Mouse (Mus musculus) kidney, adult 11 months (tissue): ENCODE measurements around the gene Hes5.

Source experiments
- DNase-seq: peaks from one replicate; pipeline ENCODE4 v3.0.0; 2022

Hes5 gene

DNA sequence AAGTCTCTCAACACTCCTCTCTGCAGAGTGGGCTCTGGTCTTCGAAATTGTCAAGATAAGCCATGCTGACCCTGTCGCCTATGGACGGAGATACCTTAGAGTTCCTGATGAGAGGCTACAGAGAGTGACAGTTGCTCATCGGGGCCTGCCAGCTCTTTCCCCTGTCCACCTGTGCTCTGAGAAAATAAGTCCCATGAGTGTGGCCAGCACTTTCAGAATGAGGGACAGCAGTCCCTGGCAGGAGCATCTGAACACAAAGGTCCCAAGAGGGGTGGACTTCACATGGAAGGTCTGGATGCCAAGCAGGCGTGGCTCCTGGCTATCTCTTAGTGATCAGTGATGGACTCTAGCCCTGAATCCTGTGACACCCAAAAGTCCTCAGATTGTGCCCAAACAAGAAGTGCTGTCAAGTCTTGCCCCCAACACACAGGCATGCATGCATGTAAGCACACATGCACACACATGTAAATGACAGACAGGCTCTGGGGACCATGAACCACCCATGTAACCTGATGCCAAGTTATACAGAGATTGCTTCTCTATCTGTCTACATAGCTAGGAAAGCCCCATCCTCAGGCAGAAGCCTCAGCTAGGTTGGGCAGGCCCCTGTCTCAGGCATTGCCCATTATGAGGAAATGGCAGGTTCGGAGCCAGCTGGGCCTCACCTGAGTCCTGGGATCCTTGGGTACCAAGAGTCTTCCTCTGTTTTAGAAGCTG, 17.2 kb upstream of the Hes5 start:
- no peak for DNase-seq

DNA sequence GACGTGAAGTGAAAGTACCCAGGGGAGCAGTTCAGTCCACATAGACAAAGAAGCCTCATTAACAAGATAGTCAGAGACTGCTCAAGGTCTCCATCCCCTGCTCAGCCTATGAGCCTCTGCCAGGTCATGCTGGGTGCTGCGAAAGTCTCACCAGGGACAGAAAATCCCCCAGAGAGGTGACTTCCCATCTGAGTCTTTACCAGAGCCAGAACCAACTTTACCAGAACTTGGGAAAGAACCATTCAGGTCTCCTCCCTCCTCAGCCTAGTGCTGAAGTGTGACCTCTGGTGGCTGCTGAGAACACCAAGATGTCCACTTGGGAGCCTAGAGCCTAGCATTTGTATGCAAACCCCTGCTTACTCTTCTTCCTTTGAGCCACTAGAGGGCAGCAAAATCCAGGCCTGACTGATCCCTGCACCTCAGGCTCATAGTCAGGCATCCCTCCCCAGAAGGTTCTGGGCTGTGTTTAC, 16.6 kb upstream of the Hes5 start:
- DNase-seq = peak; percentile 79

DNA sequence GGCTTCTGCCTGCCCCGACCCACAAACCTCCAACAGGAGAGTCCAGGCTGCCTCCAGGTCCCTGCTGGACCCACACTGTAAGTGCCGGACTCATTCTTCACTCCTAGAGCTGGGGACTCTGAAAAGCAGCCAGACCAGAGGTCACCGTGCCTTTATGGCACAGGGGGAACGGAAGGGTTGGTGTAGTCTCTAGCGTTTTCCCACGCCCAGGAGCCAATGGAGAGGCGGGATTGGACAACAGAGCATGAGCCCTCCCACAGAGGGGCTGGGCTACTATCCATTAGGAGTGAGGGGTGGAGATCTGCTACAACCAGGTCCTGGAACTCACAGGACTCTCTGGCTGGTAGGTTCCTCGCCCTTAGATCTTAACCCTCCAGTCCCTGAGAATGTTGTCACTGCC, 14.4 kb upstream of the Hes5 start:
- DNase-seq = peak; percentile 89

DNA sequence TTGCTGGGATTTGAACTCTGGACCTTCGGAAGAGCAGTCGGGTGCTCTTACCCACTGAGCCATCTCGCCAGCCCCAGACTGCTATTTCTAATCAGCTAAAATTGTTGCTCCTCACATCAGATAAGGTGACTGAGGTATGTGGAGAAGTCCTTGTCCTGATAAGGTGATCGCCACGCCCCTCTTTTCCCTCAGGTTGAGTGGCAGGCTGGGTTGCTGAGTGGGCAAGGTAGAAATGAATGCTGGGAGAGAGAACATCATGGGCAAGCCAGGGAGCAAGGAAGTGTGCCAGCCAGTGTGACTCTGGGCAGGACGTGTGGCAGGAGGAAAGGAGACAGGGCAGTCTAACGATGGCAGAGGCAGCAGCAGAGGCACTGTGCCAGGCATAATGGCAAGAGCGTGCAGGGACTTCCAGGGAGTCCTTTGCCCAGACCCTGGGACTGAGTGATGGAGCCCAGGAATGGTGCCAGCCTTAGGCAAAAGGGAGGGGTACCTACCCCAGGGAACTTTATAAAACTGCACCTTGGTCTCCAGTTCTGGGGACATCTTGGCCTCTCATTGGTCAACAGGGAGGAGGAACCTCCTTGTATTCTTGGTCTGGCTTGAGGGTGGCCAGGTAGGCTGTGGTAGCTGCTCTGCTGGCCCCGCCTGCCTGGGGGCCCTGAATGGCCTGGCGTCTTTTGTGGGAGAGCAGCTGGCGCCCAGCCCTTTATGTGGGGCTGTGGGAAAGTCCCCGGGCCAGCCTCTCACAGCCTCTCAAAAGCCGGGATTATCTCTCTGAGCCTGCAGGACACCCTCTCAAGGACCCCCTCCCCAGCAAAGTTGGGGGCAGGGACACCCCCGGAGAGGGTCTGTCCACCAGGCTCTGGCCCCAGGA, 12.4 kb upstream of the Hes5 start:
- DNase-seq = no peak

DNA sequence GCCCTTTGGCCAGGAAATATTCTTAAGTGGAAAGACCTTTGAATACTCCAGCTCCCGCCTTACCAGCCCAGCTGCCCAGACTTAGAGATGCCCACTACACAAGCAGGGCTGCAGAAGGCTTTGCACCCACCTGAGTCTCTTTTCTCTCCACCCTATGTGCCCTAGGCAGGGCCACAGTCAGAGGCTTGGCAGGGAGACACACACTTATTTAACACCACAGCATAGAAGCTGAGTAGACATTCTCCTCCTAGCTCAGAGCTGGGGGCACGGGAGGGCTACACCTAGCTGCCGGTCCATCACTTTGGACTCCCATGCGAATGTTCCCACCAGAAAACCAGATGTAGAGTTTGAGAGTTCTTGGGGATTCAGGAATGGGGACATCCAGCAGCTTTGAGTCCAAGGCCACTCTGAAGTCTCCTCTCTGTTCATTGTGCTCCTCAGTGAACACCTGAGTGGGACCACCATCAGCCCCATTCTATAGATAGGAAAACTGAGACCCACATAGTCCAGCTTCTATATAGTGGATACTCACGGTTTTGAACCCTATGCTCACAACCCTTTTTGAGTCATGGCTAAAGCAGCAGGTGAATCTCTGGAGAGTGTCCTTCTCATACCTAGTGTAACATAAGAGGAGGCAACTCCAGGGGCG, 11.7 kb upstream of the Hes5 start:
- DNase-seq = no peak

DNA sequence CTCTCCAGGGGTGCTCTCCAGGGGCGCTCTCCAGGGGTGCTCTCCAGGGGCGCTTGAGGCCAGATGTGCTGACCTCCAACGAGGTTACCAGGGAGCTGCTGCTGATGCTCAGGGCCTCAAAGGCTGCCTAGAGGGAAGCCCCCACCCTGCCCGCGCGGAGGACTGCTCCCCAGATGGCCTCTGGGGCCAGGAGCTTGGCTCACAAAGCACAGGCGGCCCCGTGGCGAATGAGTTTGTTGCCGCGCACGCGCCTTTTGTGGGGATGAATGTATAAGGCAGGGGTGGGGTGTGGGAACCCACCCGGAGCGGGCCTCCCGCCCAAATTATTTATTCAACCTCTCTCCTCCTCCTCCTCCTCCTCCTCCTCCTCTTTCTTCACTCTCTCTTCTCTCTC, 11.1 kb upstream of the Hes5 start:
- no peak for DNase-seq

DNA sequence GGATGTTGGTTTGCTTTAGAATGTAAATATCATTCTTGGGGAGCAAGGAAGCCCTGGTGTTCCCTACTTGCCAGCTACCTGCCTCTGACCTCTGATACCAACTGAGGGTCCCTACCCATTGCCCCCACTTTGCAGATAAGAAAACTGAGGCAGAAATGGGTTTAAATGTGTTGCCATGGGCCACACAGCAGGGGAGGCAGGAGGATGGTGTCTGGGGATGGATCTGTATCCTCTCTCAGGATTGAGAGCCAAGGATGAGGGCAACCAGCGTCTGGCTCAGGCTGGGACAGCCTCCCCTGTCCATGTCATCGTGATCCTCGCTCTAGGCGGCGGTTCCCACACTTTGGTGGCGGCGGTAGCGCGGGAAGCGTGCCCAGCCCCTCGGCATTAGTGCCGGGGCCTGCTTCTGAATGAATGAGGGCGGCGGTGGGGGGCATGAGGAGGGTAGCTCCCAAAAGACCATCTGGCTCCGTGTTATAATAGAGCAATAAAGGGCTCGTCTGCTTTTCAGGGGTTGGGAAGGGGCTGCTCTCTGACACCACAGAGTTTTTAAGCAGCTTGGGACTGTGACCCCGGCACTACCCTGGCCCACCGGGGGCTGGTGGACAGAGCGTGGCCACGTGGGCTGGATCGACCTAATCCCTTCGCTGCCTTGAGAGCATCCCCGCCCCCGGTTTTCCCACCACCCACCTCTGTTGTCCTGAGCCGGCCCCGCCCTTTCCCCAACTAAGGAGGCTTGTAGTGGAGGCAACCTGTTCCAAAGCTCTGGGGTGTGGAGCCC, 8.1 kb upstream of the Hes5 start:
- DNase-seq = no peak

DNA sequence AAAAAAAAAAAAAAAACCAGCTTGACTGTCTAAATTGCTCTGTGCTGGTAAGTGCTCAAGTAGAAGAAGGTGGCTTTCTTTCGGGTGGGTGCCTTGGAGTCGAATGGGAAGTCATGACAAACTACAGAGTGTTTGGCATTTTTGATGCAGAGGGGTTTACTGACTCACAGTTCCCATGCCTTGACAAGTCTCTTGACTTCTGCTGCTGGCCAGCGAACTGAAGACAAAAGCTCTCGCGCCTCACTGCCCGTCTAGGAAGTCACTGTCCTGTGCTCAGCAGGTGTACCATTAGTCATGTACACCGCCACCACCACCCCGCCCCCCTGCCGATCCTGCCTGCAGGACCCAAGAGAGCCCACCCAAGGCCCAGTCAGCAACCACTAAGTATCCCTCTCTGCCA, 4.1 kb upstream of the Hes5 start:
- DNase-seq = no peak

DNA sequence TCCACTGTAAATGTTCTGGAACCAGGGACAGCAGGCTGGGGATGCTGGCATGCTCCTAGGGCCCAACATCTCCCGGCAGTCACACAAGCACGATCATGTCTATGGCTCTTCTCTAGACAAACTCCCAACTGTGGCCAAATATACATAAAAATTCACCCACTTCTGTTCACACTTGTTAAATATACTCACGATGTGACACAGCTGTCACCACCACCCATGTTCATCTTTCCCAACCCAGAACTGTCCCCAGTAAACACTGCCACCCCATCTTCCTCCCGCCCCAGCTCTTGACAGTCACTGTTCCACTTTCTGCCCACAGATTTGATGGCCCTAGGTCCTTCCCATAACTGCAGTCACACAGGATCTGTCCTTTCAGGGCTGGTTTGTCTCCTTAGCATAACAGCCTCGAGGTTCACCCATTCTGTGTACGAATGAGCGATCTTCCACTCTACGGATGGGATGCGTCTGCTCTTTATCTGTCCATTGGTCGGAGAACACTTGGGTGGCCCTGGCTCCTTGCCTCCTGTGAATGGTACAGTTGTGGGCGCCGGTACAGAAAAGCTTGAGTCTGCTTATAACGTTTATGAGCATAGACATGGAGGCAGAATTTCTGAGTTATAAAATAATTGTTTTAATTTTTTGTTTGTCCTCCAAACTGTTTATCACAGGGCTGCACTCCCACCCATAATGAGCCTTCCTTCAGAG, 3.3 kb upstream of the Hes5 start:
- DNase-seq = no peak

DNA sequence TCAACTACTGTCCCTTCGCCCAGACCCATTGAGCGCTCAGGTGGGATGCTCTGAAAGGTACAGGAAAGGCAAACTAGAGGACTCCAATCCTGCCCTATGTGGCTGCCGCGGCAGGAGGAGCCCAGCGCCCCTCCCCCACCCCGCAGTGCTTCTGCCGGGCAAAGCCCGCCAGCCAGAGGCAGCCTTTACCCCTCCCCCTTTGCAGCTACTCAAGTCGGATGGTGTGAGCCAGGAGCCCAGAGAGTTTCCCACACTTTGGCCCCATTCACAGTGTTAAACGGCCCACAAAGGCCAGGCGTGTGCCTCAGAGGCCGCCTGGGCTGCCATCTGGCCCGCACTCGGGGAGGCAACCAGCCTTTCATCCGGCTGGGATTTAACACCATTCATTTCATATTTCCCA, 2.6 kb upstream of the Hes5 start:
- no peak for DNase-seq

DNA sequence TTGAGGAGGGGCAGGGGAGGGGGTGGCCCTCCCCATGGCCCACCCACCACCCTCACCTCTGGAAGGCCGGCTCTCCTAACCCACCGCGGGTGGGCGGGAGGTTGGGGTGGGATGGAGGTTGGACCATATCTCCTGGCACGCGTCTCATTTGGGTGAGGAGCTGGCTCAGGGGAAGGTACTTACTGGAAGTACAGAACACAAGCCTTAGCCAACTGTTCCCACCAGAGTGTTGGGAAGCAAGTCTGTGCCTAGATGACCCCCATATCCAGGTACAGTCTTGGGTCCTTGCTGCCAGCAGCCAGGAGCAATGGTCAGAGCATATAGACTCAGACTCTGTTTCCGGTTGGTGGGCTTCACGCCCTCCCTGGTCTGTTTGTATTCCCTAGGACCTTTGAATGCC, 2.1 kb upstream of the Hes5 start:
- no peak for DNase-seq

DNA sequence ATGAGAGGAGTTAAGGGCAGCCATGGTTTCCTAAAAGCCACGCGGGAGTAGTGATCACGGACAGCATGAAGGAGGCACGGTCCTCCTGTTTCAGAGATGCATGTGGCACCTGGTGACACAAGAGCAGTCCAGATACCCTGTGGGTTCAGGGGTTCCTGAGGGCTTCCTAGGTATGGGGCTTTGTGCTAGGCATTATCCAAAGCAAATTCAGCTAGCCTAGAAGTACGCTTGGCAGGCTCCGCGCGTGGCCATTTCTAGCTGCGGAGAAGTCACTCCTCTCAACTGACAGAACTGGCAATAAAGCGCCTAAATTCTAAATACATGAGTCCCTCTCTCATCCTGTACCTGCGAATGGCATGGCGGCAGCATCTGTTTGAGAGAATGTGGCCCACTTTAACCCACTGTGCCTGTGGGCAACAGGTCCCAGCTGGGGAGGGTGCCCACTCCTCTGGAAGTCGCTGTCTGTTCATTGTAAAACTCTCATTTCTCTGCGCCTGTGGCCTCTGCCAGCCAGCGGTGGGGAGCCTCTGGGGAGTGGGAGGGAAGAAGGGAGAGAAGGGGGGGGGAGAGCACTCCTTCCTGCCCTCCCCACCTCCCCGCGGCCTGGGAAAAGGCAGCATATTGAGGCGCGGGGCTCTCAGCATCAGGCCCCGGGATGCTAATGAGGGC, 568 bp upstream of the Hes5 start:
- DNase-seq = no peak

DNA sequence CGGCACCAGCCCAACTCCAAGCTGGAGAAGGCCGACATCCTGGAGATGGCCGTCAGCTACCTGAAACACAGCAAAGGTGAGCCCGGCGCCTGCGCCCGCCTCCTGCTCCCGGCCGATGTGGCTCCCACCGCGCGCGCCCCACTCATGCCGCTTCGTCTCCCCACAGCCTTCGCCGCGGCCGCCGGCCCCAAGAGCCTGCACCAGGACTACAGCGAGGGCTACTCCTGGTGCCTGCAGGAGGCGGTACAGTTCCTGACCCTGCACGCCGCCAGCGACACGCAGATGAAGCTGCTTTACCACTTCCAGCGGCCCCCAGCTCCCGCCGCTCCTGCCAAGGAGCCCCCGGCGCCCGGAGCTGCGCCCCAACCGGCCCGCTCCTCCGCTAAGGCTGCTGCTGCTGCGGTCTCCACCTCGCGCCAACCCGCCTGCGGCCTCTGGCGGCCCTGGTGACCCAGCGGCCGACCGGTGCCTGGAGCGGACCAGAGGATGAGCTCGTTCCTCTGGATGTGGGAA, 559 bp downstream of the Hes5 start:
- no peak for DNase-seq

DNA sequence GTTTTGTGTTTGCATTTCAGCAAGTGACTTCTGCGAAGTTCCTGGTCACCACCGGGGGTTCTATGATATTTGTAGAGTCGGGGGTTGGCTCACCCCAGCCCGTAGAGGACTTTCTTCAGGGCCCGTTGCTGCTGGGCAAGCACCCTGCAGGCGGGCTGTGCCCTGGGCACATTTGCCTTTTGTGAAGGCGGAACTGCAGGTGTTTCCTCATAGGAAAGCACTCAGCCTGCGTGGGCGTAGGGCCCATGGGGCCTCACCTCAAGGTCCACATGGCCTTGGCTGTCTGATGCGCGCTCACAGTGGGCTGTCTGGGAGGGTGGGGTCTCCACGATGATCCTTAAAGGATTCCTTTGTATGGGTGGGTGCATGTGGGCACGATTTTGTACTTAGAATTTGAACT, 1.2 kb downstream of the Hes5 start:
- no peak for DNase-seq

DNA sequence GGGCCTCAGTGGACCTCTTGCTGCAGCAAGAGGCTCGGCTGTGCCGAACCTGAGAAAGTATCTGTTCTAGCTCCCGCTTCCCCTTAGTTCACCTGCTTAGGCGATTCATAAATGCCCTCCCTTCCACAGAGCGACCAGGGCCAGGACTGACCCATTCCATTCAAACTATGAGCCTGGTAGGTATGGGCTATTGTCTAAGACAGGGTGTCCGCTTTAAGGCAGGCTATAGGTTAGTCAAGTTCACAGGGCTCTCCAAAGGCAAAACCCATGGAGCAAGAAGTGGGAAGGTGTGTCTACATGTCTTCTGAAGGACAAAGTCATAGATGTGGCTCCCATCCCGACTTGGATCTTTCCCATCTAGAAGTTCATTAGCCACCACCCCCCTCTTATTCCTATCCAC, 2.0 kb downstream of the Hes5 start:
- DNase-seq = no peak

DNA sequence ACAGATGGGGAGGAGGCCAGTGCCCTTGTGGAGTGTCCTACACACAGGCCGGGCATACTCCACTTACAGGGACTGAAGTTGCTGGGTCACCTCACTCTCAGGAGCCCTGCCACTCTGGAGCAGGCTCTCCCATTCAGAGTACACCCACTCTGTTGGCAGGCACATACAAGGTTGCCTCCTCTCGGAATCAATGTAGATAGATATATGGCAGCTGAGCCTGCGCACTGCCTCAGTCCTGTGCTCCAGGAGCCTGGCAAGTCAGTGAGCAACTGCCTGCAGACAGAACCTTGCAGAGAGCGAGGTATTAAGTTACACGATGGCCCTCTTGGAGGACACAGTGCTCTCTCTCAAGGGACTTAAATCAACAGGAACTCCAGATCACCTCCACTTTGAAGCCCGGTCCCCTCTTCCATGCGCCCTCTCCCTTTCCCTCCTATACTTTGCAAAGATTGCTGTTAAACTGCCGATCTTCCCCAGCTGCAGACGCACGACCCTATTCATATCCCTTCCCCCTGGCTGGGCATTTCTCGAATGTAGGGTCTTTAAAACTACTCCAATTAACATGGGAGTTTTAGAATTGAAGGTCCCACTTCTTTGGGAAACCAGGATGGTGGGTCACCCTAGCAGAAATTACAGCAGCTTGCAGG, 2.6 kb downstream of the Hes5 start:
- no peak for DNase-seq

DNA sequence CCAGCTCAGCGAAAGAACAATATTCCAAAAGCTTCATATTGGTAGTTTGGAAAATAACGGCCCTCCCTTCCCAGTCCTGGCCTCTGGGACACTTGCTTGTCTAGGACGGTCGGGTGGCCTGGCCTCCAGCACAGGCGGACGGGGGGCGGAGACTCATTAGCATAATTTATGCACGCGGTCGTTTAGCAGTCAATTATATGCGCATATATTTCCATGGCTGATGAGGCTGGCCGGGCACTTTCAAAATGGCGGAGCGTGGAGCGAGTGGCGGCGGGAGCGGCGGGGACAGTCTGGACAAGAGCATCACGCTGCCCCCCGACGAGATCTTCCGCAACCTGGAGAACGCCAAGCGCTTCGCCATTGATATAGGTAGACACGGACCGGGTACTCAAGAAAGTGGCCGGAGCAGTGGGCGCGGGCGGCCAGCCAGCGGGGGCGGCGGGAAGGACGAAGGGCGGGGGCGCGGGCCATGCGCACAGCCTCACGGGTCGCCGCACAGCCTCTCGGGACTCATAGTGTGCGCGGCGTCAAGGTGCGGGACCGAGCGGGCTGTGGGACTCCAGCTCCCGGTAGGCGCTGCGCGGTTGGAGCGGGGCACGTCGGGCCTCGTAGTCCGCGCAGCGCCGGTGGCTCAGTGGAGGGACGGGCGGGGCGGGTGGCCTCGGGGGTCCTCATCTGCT, 3.3 kb downstream of the Hes5 start, which contains the start of gene Pank4:
Gene Pank4, plus strand, starts transcription at position 223 of the 680 bp plus-strand sequence.
- DNase-seq = peak; percentile 93

DNA sequence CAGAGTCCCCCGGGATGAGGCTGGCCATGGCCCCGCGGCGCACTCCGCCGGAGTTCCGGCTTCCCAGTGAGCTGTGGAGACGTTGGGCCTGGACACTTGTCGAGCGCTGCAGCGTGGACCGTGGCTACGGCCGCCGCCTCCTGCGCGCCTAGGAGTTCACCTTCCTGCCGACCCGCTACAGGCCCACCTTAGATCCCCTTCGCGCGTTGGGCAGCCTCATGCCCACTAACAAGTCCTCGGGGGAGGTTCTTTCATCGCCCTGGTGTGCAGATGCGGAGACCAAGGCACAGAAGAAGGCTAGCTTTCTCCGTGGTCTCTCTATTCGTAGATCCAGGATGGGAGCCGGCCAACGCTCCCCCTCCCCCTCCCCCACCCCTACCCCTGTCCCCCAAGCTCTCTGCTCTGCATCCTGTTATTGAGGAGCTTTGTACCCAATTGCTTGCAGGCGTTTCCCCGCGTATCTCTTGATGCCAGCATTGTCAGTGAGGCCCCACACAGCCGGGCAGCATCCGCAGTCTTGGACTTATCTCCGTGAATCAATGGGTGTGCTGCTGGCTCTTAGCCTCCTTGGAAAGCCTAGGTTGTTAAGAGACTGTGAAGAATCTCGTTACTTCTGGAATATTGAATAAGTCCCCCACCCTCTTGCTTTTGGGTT, 4.0 kb downstream of the Hes5 start:
- DNase-seq = no peak

DNA sequence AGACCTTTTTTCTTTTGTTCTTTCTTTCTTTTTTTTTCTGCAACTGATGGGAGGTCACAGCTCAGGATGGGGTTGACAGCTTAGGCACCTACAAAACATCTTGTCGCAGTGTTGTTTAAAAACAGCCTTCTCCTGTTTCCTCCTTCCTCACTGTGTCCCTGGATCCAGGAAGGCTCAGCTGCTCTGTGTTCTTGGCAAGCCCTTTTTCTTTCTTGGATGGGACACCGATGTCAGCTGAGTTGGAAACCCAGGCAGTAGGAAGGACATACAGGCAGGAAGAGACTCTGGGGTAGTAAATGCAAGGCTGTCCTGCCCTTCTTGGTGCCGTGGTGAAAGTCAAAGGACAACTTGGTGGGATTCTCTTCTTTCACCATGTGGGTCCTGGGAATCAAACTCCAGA, 5.1 kb downstream of the Hes5 start:
- DNase-seq = no peak

DNA sequence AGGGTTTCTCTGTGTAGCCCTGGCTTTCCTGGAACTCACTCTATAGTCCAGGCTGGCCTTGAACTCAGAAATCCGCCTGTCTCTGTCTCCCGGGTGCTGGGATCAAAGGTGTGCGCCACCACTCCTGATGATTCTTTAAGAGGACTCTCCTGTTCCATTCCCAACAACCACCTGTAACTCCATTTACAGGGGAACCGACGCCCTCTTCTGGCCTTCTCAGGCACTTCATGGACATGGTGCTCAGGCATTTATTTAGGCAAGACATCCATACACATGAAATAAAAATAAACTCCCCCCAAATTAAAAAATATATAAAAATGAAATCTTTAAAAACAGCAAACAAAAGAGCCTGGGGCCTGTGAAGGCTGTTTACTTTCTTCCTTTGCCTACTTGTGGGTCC, 6.5 kb downstream of the Hes5 start:
- DNase-seq = peak; percentile 52
